Mouse (Mus musculus) A20 (cell line): ENCODE results near the gene Pik3c2b.

ENCODE experiments used
- DNase-seq: peaks from one replicate; pipeline ENCODE4 v3.0.0-alpha.2; 2011; ENCODE audit warnings: low read depth, low spot score

Gene Pik3c2b

DNA sequence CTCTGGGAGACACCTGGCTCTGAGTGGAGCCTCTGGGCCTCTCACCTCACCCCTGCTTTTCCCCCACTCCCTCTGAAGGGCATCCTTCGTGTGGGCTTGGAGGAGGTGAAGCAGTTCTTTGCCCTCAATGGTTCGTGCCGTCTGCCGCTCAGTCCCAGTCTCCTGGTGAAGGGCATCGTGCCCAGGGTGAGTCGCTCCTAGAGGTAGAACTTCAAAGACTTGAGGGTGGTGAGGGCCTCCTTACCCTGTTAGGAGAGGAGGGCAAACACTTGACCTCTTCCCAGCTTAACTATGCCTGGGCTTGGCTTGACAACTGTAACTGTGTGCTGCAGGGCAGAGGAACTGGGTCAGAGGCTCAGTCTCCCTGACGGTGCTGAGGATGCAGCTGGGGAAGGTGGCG, 46.0 kb downstream of the Pik3c2b start:
- DNase-seq = no peak

DNA sequence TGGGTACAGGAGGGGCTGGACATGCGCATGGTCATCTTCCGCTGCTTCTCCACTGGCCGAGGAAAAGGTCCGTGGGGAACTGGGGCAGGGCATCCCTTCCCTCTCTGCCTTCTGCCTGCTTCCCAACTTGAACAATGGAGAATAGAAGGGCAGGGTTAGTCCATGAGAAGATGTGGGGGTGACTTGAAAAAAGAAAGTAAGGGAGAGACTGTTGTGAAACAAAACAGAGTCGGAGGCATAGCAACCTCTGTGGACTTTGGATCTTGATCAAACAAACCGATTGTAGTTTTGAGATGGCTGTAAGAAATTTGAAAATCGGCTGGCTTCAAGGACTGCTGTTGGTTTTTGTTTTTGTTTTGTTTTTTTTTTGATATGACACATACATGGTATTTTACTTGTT, 48.3 kb downstream of the Pik3c2b start:
- DNase-seq = no peak

DNA sequence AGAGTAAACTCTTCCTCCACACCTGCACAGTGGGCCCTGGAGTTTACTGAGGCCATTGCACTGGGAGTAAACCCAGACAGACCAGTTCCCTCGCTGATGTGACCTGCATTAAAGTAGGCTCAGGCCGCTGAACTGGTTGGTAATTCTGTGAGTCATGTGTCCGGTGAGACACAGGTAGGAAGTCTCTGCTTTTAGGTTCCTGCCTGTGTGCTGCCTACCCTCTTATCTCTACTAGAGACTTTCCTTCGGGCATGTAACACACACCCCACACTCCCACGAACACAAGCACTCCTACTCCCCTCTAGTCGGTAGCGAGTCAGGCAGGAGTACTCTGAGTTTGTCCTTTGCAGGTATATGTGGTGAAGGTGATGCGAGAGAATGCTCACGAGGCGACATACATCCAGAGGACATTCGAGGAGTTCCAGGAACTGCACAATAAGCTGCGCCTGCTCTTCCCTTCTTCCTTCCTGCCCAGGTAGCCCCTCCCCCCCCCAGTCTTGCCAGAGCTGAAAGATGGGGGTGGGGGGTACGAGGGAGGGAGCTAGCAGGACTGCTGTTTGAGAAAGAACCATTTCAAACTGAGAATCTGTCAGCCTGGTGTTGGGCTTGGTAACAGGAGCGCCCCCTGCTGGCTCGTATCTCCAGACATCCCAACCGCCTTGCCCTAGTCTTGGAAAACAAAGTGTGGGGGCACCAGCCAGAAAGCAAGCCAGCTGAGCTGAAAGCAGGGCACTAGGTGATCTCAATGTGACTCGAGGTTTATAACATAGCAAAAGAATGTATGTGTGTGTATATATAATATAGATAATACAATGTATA, 55.7 kb downstream of the Pik3c2b start:
- DNase-seq = peak; percentile 76

DNA sequence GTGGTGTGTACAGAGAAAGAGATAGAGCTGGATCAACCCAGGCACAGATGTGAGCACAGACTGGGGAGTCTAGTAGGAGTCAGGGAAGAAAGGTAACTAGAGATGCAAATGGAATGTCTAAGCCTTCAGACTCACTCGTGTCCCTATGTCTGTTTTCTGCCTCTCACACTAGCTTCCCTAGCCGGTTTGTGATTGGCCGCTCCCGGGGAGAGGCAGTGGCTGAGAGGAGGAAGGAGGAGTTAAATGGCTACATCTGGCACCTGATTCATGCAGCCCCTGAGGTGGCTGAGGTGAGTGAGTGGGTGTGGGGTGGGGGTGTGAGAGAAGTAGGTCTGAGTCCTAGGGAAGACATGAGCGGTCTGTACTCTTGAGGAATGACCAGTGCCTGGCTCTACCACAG, 56.6 kb downstream of the Pik3c2b start:
- DNase-seq = no peak

DNA sequence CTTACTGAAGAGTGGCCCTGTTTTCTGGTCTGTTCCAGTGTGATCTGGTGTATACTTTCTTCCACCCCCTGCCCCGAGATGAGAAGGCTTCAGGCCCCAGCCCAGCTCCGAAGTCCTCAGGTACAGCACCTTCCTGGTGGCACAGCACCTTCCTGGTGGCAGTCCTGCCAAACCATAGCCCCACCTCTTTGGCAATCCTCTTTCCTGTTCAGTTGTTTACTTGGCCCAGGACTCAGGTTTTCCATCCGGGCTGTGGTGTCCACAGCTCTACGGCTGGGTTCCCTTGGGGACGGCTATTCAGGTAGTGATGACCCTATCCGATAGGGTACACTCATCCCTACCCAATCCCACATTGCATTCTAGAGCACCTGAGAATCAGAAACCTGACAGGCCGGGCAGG, 57.8 kb downstream of the Pik3c2b start:
- no peak for DNase-seq

DNA sequence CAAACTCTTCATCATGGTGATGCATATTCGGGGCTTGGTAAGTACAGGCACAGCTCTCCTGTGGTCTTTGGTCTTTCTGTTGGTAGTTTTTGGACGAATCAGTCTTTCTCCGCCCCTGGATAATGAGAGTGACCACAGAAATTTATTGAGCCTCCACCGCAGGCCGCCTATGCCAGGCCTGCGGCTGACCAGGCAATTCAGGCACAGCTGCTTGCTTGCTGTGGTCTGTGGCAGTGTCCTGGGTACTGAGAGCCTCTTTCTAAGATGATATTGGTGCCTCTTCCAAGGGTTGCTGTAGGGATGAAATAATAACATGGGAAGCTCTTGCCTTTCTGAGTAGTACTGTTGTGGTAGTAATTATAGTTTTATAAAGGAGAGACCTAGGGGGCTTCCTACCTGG, 58.4 kb downstream of the Pik3c2b start:
- DNase-seq = no peak

DNA sequence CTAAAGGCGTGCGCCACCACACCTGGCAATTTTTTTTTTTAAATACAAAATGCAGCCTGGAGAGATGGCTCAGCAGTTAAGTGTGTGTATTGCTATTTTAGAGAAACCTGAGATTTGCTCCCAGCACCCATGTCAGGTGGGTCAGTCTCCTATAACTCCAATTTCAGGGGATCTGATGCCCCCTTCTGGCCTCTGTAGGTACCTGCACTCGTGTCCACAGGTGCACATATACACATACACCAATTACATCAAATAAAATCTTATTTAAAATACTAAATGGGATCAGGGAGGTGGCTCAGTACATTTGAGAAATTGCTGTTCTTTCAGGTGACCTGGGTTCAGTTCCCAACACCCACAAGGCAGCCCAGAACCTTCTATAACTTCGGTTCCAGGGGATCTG, 70.6 kb downstream of the Pik3c2b start:
- peak; percentile 26 for DNase-seq

DNA sequence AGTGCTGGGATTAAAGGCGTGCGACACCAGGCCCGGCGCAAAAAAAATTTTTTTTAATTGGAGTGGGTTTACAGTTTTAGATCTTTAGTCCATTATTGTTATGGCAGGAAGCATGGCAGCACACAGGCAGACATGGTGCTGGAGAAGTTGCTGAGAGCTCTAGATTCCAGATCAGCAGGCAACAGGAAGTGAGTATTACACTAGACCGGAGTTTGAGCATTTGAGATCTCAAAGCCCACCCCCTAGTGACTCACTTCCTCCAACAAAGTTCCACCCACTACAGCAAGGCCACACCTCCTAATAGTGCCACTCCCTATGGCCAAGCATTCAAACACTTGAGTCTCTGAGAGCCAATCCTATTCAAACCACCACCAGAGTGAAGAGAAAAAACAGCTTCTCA, 72.7 kb downstream of the Pik3c2b start:
- DNase-seq = peak; percentile 52

DNA sequence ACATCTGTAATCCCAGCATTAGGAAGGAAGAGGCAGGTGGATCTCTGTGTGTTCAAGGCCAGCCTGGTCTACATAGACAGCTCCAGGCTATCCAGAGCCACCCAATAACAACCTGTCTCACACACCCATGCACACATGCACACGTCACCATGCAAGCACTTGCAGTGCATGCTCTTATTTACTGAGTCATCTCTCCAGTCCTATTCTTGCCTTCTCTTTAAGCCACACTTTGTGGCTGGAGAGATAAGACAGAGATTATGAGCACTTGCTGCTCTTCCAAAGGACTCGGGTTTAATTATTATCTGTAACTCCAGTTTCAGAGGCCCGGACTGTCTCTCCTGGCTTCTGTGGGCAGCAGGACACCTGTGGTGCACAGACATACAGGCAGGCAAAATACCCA, 73.4 kb downstream of the Pik3c2b start:
- no peak for DNase-seq

DNA sequence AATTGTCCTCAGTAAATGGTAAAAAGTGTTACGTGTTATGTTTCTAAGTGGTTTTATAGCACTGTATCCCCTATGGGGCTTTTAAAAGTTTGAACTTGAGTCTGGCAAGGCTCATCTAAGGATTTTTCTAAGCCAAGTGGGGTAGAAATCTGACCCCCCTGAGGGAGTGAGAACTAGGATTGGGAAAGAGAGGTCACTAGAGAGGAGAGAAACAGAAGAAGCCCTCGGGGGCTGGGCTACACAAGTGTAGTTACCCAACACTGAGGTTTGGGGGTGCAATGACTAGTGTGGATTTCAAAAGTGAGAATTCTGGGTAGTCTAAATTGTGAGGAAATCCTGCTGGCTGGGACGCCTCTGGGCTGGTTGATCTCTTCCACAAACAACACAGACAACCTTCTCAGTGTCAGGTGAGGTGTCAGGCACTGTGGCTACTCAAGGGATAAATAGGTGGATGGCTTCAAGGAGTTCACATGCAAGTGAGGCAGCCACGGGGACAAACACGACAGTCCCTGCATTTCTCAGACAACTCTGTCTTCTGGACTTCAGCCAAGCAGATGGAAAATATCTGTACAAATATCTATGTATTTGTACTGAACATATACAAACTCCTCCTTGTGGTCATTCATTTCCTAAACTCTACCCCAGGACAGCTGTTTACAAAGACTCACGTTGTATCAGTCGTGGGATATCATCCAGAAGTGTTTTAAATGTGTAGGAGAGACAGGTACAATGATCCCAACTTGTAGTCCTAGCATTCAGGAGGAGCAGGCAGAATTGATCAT, 74.7 kb downstream of the Pik3c2b start:
- no peak for DNase-seq

DNA sequence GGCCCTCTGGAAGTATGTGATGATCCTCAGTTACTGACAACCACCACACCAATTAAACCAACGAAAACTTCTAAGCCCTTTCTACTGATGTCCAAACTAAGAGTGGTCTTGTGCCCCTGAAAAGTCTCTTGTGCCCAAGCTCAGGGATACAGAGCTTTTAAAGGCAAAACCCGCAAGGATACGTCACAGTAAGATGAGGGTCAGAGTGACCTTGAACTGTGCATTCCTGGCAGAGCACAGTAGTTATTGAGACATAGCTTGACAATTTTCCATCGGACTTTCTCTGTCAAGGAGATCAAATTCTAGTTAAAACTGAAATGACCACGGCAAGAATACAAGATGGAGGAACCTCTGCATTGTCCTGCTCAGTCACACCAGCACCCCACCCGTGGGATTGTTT, 75.8 kb downstream of the Pik3c2b start:
- no peak for DNase-seq

DNA sequence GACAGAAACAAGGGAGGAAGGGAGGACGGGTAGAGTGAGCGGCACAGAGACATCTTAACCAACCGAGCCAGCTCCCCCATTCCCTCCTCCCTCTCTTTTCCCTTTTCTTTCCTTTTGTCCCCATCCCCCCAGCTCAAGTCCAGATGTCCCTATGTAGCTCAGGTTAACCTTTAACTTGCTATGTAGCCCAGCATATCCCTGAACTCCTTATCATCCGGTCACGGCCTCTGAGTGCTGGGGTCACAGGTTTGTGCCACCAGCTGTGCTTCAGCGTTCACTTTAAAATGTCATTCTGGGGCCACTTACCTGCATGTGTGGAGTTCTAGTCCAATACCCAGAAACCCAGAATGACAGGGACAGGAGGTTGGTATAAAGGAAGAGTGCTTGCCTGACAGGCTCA, 78.7 kb downstream of the Pik3c2b start:
- DNase-seq = no peak

DNA sequence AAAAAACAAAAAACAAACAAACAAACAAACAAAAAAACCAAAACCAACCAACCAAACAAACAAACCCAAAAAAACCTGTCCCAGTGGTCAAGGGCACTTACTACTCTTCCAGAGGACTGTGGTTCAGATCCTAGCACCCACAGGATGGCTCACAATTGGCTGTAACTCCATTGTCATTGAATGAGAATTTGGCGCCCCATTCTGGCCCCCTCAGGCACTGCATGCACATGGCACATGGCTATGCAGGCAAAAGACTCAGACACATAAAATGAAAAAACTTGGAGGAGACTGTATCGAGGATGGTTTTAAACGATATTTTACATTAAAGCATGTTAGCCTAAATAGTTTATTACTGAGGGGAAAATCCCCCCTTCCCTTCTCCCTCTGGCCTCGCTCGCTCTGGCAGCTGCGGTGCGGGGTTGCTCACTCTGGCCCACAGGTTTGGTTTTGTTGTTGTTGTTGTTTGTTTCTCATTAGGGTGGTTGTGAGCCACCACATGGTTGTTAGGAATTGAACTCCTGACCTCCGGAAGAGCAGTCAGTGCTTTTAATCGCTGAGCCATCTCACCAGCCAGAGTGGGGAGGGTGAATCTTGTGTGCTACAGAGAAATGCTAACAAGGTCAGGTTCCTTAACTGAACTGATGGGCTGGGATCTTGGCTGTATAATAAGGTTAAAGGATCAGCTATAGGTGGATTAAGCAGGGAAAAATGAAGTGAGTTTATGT, 80.3 kb downstream of the Pik3c2b start:
- peak; percentile 40 for DNase-seq

DNA sequence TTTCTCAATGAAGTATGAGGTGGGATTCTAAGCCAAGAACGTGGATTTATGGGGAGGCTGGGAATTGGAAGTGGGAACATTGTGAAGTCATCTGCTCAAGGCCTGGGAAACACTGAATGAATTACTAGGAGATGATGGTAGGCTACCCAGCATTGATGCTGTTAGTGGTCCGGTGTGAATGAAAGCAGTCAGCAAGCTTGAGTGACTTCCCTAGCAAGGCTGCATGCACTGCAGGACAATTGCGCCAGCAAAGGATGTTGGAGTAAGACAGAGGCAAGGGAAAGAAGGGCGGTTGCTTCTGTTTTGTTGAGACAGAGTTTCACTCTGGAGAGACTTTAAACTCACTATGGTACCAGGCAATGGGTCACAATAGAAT, 80.9 kb downstream of the Pik3c2b start:
- no peak for DNase-seq

DNA sequence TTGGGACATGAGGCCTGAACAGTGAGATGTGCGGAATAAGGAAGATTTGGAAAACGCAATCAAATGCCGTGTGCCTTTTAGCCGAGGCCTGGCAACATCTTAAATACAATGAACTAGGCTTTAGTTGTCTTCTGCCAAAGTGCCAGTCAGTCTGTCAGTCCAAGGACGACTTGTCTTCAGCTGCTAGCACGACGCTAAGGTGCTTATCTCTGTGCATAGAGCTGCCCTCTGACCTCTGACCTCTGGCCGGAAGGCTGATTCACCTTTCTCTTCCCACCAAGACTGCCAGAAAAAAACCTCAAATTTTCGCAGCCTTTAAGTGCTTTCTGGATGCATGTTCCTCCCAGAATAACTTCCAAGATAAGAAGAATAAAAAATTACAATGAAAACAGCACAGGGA, 81.9 kb downstream of the Pik3c2b start:
- no peak for DNase-seq

DNA sequence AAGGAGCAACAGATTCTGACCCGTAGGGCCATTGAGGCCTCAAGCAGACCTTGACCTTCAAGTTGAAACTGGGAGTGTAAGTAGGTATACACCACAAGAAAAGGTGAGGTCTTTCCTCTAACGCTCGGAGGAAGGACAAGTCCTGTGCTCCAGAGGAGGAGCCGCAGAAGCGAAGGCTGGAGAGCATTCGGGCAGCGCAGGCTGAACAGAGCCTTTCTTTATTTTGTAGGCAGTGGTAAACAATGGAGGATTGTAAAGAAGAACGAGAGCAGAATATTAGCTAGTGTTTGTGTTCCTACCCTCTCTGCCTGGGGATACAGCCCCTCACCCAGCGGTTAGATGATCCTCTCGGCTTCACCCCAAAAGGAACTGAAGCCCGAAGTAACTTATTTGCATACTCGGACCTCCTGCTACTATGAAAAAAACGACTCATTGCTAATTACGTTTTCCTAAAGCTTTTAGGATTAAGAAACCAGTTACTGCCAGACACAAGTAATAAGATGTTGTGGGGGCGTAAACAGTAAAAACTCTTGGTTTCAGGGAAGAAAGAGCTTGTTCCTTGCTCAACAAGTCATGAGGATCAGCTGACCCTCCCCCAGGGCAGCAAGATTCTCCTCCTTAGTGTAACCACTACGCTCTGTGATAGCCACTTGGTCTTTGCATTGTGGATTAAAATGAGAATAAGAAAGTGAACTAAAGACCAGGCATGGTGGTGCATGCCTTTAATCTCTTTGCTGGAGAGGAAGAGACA, 84.2 kb downstream of the Pik3c2b start:
- DNase-seq = peak; percentile 89

DNA sequence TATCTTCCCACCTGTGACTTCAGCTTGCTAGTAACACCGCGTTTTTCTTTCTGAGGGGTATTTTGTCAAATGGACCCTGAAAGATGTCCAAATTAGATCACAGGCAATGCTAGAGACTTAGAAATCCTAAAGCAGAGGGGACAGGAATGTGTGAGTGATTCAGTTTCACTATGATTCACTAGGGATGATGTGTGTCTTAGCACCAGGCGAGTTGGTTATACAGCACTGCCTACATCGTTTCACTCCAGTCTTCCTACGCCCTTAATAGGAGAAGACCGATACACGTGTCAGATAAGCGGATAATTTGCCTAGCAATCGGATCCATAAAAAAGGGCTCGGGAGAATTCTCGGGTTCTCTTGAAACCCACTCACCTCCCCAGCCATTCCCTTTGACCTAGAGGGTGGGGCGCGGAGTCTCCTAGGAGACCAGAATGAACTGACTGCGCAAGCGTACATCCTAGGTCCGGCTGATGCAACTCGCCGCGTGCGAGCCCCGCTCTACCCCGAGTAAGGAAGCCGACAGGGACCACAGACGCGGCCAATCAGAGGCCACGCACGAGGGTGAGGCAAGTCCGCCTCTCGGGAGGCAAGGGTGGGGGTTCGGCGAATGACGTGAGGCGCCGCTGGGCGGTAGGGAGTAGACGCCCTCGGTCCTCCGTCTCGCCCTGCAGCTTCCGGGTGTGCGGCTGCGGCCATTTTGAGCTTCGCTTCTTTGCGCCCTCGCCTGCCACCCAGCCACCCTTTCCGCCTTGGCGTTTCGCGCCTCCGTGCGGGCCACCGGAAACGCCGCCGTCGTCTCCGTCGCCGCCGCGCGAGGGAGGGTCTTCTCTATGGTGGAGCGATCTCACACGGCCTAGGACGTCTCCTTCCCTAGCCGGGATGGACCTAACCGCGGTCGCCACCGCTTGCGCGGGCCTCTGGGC, 85.4 kb downstream of the Pik3c2b start, which contains the start of gene Ppp1r15b:
TSS of gene Ppp1r15b (plus strand) at position 506 of the 923 bp plus-strand sequence.
- DNase-seq = peak; percentile 100

DNA sequence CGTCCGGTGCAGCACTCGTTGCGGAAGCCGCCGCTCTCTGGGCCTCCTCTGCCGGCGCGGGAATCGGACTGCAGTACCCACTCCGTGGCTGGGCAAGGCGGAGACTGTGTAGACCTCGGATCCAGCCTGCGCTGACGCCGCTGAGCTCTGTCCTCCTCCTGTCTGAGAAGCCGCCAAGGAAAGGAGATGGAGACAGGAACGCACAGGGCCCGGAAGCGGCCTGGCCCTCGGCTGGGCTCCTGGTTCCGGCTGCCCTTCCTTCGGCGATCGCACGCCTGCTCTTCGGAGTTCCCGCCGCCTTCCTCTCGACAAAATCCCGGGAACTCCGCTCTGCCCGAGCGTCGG, 86.1 kb downstream of the Pik3c2b start:
- no peak for DNase-seq

DNA sequence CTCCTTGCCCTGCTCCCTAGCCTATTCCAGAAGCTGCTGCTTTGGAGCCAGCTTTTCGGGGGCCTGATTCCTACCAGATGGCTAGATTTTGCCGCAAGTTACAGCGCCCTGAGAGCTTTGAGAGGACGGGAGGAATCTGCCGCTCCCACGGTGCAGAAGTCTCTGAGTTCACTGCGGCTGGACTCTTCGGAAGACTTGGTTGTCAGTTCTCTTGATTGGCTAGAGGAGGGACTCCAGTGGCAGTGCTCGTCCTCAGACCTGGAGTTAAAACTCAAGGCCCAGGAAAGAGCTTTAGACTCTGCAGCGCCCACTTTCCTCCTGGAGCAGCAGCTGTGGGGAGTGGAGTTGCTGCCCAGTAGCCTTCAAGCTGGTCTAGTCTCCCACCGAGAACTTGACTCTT, 86.5 kb downstream of the Pik3c2b start:
- DNase-seq = peak; percentile 28
